Mouse (Mus musculus) left cerebral cortex, postnatal 25 days (tissue): ENCODE measurements around the gene Snx3. TPM values are rescaled to one million over a fixed set of nuclear protein-coding genes. Genes with fewer than 3 reads are reported as not detected.
A peak's percentile ranks its signal among the peaks of the same experiment; 100 is the strongest.

Source experiments
- DNase-seq, 2 experiments: peaks; one replicate each; pipeline ENCODE4 v3.0.0; 2022; ENCODE audit warnings: low spot score in 2 of 2, mixed read lengths in 1 of 2
- intact Hi-C: fragments of 180-260 bp; cut with DNase I; formaldehyde crosslinking; loops from one replicate; pipeline ENCODE4 v1.15.1; 2025
- total RNA-seq, 2 experiments: library from RNA; stranded (reverse); gene quantifications; 2 replicates each; pipeline ENCODE4 v1.2.3; 2021

Gene Snx3
- 100 to 1,000 TPM; 208 to 218 TPM for total RNA-seq

DNA sequence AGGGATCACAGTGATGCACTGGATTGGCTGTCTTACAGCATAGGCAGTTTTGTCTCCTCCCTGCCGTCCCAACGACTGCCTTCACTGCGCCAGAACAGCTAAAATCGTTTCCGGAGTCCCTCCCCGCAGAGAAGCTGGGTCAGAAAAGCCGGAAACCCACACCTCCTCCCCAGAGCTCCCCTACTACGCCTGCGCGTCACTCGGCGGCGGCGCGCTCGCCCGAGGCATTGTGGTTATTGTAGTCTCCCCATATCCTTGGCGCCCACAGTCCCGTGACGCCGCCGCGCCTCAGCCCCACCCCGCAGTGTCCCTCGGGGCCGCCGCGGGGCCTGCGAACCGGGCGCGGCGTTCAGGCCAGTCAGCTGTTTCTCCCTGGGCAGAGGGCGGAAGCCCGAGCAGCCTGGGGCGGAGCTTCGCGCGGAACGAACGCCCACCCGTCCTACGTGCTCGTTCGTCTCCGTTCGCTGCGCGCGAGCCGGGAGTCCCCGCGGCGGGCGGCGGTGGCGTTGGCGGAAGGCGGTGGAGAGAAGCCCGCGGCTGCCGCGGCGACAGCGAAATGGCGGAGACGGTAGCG lies at the start of gene Snx3:
TSS of gene Snx3 (plus strand) at position 256 of the 574 bp plus-strand sequence.
- intact Hi-C loops, result loop anchor here (1.0 kb wide), 2 partner anchors 24 to 78 kb away; partner anchors contain the start of gene Afg1l
- peak; percentile 97 to 99 for DNase-seq

DNA sequence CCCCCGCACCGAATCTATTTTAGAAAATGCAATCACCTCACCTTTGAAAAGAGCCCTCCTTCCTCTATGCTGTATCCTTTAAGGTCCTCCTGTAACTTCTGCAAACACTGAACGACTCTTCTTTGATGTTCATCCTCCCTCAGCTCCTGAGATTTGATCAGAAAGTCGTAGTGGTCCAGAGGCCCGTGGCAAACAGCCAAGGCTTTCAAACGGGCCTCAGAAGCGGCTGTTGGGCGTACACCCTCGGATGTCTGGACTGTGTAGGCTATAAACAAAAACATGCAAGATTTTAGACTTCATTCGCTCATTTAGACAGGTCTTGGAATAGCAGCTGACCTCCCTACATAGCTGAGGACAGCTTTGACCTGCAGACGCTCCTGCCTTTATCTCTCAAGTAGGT lies 47.6 kb upstream of the Snx3 start:
- intact Hi-C loops, result no loop called here
- no peak for DNase-seq

DNA sequence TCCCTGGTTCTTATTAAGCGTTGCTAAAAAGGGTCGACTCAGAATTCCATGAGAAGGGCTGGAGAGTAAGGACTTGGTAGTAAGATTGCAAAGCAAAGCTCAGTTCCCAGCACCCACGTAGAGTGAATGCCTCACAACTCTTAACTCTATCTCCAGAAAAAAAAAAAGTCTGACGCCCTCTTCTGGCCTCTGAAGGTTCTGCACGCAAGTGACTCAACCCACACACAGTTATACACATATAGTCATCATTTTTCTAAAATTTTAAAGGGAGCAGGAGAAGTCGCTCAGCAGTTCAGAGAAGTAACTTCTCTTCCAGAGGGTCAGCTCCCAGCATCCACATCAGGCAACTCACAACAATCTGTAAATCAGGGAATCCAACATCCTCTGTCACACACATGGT lies 47.1 kb upstream of the Snx3 start:
- DNase-seq, result no peak
- intact Hi-C loops, result no loop called here

DNA sequence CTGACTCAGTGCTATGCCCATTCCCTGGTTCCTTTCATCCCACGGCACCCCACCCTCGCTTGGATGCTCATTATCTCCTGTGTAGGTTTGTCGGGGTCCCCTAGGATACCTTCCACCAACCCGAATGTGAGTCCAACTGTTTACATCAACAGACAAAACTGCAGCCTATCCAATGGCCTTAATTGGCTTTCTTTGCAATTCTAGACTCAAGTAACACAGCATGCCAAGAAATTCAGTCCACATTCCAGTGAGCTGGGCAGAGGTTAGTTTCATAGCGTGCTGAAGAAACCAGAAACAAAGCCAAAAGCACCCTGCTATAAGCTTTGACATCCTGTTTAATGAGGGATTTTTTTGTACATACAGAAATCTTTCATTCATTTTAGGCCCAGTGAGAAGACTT lies 45.8 kb upstream of the Snx3 start:
- no peak for DNase-seq
- intact Hi-C loops, result no loop called here

DNA sequence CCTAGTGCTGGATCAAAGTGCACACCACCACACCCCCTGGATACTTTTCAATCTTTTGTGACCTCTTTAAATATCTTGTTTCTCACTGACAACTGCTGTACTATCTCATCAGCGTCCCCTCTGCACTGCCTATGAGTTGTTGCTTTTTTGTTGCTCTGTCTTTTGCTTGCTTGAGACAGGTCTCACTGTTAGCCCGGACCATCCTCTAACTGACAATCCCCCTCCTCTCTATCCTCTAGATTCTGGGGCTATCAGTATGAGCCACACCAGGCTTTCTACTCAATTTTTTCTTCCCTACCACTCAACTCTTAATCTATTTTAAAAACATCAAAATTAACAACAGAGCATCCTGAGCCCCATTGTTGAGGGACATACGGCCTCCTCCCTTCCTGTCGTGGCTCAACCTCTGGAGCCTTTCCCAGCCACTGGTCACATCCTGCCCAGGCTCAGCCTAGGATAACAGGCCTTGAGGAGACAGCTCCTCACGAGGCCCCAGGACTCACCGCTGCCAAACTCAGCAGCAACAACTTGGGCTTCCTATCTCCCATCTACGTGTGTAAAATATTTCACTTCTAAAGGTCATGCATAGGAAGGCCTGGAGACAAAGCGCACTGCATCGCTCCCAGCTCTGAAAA lies 44.2 kb upstream of the Snx3 start:
- intact Hi-C loops, result no loop called here
- DNase-seq, result no peak

DNA sequence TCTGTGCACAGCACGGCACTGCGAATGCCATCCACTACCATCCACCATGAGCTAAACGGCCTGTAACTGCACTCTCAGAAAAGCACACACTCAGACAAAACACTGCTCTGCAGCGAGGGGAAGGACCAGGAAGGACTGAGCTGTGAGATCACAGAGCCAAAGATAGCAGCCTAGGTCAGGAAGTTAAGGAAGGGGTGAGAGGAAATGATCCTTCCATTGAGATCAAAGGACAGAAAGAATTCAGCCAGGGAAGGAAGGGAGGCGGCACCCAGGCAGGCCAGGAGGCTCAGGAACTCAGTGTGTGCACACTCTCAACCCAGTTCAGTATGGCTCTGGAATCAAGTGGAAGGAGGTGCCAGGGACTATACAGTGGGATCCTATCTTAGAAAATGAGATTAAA lies 37.6 kb upstream of the Snx3 start:
- no peak for DNase-seq
- intact Hi-C loops, result no loop called here

DNA sequence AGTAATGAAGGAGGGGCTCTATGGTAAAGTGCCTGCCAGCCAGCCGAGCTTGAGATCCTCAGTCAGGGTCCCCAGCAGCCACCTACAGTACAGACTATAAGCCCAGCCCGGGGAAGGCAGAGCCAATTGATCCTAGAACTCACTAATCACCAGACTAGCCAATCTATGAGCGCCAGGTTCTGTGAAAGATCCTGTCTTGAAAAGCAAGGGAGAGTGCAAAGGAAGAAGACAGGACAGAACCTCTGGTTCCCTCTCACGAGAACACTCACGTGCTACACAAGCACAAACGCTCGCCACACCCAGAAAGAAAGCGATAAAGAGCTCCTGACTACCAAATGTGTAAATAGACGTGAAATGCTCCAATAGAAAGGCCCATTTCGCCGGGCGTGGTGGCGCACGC lies 37.0 kb upstream of the Snx3 start:
- DNase-seq, result no peak
- intact Hi-C loops, result no loop called here

DNA sequence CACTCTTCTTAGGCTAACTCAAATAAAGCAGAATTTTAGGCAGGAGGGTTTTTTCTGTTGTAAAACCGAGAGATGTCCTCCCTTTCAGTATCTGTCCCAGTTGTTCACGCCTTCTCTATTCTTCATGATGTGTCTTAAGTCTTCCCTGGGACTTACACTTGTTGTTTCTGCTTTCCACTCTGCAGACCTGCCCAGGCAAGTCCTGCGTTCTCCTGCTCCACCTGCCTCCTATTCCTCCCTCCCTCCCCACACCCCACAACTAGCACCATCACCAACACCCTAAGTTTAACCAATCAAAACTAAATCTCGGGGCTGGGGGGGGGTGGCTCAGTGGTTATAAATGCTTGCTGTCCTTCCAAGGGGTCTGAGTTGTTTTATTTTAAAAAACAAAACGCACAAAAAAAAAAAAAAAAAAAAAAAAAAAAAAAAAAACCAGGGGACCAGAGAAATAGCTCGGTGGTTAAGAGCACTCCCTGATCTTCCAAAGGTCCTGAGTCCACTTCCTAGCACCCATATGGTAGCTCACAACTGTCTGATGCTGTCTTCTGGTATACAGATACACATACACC lies 26.8 kb upstream of the Snx3 start:
- DNase-seq, result no peak
- intact Hi-C loops, result loop anchor here (5.0 kb wide), 1 partner anchor 58 kb away; no protein-coding TSS in a partner anchor

DNA sequence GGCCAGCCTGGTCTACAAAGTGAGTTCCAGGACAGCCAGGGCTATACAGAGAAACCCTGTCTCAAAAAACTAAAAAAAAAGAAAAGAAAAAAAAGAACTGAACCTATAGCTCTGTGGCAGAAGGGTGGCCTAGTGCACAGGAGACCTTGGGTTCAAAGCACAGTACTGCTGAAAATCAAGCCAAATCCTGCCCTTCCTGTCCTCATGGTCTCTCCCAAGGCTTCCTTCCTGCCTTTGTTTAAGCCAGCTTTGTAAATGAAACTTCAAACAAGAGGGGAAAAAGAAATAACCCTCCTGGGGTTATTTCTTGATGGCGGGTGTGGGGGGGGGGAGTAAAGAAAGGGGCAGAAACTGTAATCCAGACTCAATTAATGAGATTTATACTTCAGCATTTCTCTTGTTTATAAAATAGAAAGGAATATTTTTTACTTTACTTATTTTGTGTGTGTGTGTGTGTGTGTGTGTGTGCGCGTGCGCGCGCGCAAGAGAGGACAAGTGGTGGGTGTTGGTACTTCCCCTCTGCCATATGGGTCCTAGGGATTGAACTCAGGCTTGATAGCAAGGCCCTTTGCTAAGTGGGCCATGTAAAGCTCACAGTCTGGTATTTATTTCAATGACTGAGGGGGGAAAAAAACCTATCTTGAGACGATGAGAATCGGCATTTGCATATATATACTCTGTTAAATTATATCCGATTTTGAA lies 24.9 kb upstream of the Snx3 start:
- intact Hi-C loops, result loop anchor here (5.0 kb wide), 1 partner anchor 60 kb away; no protein-coding TSS in a partner anchor

DNA sequence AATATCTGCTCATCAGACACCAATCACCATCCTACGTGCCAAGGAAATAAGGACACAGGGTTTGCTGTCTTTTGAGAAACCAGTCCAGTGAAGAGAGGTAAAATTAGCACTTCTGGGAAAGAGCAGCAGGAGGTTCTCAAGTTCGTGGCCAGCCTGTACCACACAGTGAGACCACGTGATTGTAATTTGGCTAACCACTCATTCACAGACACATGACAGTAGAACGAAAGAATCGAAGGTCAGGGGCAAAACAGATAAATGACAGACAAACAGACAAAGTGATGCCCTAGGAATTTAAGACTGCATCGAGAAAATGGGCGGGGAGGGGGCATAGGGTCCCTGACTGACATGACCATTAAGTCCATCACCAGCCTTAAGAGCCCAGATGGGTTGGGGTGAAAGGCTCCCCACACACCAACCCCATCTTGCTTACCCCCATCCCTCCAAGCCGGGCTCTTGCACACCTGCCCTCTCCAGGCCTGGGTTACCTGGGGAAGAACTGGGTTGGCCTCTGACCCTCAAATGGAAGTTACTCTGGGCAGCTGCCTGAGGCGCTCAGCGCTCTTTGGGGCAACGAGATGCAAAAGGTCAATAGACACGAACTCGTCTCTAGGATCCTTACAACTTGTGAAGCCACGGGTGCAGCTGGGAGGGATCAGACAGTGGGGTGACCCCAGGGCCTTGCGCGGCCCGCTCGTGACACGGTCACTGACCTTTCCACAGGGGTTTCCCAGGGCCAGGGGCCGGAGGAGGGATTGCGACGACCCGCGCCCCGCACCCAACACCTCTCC lies 24.1 kb upstream of the Snx3 start:
- peak; percentile 9 for DNase-seq
- intact Hi-C loops, result loop anchor here (1.0 to 5.0 kb wide), 2 partner anchors 25 to 60 kb away; partner anchors contain the start of gene Snx3

More for the DNA sequence above, 24.9 kb upstream of the Snx3 start:
- DNase-seq, result no peak

DNA sequence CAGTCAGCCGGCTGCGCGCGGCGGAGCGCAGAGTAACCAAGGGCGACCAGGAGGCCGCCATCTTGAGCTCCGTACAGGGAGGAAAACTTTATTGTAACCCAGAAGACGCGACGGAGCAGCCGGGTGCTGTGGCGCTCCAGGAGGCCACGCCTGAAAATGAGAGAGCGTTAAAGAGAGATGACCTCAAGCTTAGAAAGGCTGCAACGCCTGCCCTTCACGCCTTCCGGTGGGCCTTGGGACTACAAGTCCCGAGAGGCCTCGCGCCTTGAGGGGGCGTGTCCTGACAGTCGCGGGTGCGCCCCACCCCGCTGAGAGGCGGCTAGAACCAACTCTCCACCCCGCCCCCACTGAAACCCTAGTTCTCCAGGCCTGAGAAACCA lies 23.5 kb upstream of the Snx3 start, which contains the start of gene Afg1l:
TSS of gene Afg1l (minus strand) at position 225 of the 380 bp plus-strand sequence.
- intact Hi-C loops, result loop anchor here (1.0 to 5.0 kb wide), 2 partner anchors 24 to 61 kb away; partner anchors contain the start of gene Snx3
- DNase-seq, result peak; percentile 93 to 97

DNA sequence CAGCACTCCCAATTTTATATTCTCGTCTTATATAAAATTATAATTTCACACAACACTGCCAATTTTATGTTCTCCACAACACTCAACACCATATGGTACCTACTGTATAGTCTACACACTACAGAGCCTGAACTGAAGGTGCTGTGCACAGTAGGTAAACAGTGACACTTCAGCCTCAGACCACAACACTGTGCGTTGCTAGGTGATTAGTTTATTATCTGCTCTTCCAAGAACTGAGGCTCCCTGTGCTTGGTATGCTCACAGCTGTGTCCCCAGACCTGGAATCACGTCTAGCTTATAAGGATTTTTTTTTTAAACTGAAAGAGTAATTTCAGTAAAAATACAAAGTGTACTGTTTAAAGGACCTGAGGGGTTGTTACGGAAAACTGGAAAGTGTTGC lies 21.1 kb upstream of the Snx3 start:
- peak in 1 of 2 experiments; percentile 10 for DNase-seq
- intact Hi-C loops, result no loop called here

DNA sequence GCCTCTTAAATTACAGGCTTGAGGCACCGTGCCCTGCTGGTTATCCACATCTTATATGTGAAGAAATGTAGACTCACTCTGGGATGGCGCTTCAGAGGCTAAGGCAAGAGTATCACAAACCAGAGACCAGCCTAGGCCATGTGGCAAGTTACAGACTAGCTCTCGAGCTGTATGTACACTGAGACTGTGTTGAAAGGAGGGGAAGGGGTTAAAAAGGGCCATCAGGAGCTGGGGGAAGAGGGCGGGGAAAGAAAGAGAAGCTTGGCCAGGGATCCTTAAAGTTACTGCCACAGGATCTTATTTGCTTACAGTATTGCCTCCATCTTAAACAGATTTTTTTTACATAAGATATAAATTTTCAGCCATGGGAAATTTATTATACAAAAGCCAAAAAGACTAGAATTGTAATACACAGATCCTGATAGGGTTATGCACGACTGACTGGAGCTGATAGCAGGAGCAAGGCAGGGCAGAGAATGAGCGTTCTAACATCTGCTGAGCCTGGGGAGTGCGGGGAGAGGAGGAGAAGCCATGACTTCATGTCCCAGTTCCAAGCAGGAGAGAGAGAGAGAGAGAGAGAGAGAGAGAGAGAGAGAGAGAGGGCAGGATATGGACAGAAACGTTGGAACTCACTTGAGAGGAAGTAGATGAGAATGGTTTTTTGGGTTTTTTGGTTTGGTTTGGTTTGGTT lies 13.1 kb upstream of the Snx3 start:
- intact Hi-C loops, result no loop called here

DNA sequence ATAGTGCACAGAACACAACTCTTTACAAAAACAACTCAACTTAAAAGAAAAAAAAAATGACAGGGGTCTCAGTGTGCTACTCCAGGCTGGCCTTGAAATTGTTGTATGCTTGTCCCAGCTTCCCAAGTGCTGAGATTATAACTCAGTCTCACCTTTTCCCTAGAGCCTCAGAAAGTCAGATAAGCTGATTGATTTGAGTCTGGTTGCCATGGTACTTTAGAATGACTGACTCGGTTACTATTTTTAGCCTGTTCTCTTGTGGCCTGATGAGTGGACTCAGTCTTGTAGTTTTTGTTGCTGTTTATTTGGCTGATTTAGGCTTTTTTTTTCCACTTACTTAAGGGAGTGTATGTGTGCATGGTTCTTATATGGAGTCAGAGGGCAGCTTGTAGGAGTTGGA lies 10.7 kb upstream of the Snx3 start:
- DNase-seq, result no peak
- intact Hi-C loops, result no loop called here

More for the DNA sequence above, 13.1 kb upstream of the Snx3 start:
- no peak for DNase-seq

DNA sequence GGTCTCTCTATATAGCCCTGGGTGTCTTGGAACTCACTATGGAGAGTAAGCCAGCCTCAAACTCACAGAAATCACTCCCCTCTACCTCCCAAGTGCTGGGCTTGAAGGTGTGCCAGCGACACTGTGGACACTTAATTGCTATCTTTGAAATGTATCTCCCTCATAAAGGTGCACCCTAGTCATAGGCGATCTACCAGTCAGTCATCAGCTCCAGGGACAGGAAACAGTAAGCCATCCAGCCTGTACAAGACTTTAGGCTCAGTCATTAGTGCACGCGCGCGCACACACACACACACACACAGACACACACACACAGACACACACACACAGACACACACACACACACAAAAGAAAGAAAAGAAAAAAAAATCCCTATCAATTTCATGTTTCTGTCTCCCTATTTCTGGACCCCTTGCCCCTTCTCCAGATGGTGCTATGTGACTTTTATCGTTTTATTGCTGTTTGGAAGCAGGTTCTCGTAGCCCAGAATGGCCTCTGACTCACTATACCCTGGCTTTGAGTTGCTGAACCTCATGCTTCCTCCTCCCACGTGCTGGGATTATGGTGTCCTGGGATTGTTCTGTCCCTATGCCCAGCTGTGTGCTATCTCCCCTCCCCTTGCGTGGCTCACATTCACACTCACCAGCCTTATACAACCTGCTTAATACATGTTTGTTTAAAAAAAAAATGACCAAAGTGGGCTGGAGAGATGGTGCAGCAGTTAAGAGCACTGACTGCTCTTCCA lies 9.6 kb upstream of the Snx3 start:
- DNase-seq, result no peak
- intact Hi-C loops, result no loop called here

DNA sequence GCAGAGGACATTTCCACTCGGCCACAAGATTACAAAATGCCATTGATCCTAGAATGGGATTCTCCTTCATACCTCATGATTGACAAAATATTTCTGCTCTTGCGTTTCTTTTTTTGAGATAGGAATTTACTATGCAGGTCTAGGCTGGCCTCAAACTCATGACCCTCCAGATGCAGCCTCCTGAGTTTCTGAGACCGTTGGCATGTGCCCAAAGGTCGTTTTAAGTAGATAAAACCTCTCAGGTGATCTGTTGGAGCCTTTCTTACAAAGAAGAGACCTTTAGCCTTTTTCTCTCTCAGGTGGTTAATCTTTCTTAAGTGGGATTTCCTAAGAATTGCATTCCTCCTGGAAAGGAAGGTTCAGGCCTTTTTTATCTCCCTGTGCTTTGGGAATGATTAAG lies 8.8 kb upstream of the Snx3 start:
- intact Hi-C loops, result no loop called here
- DNase-seq, result no peak

DNA sequence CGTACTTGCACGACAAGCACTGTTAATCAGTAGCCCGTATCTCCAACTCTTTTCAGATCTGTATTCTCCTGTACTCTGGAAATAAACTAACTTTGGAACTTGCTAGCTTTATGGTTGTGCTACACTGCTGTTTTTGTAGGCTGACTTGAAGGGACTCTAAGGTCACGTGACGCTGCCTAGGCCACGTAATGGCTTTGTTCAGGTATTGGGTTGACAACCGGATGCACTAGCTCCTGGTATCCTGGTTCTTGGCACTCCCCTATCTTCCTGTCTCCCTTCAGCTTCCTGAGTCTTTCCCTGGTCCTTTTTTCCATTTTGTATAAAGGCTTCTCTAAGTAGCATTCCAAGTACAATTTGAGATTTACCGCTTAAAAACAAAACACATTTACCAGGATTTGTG lies 1.2 kb upstream of the Snx3 start:
- no peak for DNase-seq
- intact Hi-C loops, result no loop called here

DNA sequence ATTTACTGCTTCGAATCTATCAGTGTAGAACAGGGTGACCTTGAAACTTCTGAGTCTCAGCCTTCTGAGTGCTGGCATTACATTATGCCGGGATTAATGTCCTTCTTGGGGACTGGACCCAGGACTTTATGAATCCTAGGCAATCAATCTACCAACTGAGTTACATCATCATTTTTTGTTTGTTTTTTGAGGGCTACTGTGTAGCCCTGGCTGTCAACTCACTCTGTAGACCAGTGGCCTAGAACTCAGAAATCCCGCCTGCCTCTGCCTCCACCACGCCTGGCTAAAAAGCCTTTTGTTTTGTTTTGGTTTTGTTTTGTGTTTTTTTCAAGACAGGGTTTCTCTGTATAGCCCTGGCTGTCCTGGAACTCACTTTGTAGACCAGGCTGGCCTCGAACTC lies 669 bp upstream of the Snx3 start:
- DNase-seq, result no peak
- intact Hi-C loops, result no loop called here
